Mouse (Mus musculus) monocyte, adult 5-6 weeks (primary cell): ENCODE data around the gene Hist2h2ac. TPM values are rescaled to one million over a fixed set of nuclear protein-coding genes. Genes with fewer than 3 reads are reported as not detected.

Source experiments
- ATAC-seq: fragments of 153-309, 156-312 bp; replicated peaks from 2 replicates; pipeline ENCODE4 v1.8.0; 2017; ENCODE audit warnings: mild to moderate bottlenecking; ENCODE audit not compliant: low TSS enrichment, insufficient number of reproducible peaks, severe bottlenecking, poor library complexity, low FRiP score
- total RNA-seq: library from RNA; stranded (forward); fragments of 200-1000, 200-491, 200-594 nt; gene quantifications from 3 replicates; pipeline ENCODE4 v1.2.3, GENCODE M21; 2017

Gene Hist2h2ac
- total RNA-seq, 1 experiment from 2014 or later: 289 TPM

GRCm38 (mm10) chr3:96170976-96171545, 49.6 kb downstream of the Hist2h2ac start:
- ATAC-seq: no peak

Other genes starting within 250 kb of the Hist2h2ac start
- 73.1 to 144 TPM (median 131 TPM) in 3 replicates for gene Plekho1, start 224.9 kb downstream of the Hist2h2ac start, total RNA-seq
- 18.1 to 75.8 TPM (median 21.4 TPM) in 3 replicates for gene Vps45, start 162.4 kb downstream of the Hist2h2ac start, total RNA-seq
- 12.5 to 26.2 TPM (median 17.1 TPM) in 3 replicates for gene Otud7b, start 116.4 kb downstream of the Hist2h2ac start, total RNA-seq
- gene Mtmr11, start 58.9 kb downstream of the Hist2h2ac start, total RNA-seq: 0.43 to 2.4 TPM in 2 of 3 replicates, not detected in the other
- gene Sf3b4, start 48.5 kb downstream of the Hist2h2ac start, total RNA-seq: 4.0 to 14.2 TPM (median 7.5 TPM) in 3 replicates
- 0.21 to 0.29 TPM in 2 of 3 replicates, not detected in the other for gene Sv2a, start 39.7 kb downstream of the Hist2h2ac start, total RNA-seq
- gene Bola1, start 1.2 kb downstream of the Hist2h2ac start, total RNA-seq: 3.9 to 8.1 TPM (median 6.9 TPM) in 3 replicates
- 11.5 to 28.2 TPM (median 14.2 TPM) in 3 replicates for gene Hist2h2ab, start 1.0 kb downstream of the Hist2h2ac start, total RNA-seq
- 2.5 to 12.5 TPM (median 3.6 TPM) in 3 replicates for gene Hist2h2be, start 239 bp upstream of the Hist2h2ac start, total RNA-seq
- gene Hist2h3c2, start 18.2 kb upstream of the Hist2h2ac start, total RNA-seq: 1.5 to 1.6 TPM in 2 of 3 replicates, not detected in the other
- gene Hist2h2aa2, start 19.4 kb upstream of the Hist2h2ac start, total RNA-seq: 492 to 498 TPM (median 493 TPM) in 3 replicates
- 960 to 1,517 TPM (median 1,455 TPM) in 3 replicates for gene Hist2h2aa1, start 24.6 kb upstream of the Hist2h2ac start, total RNA-seq
- gene Hist2h3c1, start 25.8 kb upstream of the Hist2h2ac start, total RNA-seq: not detected in 3 replicates
- gene Hist2h4, start 42.4 kb upstream of the Hist2h2ac start, total RNA-seq: 9.6 to 40.3 TPM (median 12.9 TPM) in 3 replicates
- 4.4 to 34.9 TPM (median 10.9 TPM) in 3 replicates for gene Hist2h3b, start 47.8 kb upstream of the Hist2h2ac start, total RNA-seq
- 249 to 540 TPM (median 349 TPM) in 3 replicates for gene Hist2h2bb, start 48.9 kb upstream of the Hist2h2ac start, total RNA-seq
- gene Fcgr1, start 73.1 kb upstream of the Hist2h2ac start, total RNA-seq: 11.6 to 16.4 TPM (median 12.6 TPM) in 3 replicates
- not detected in 3 replicates for gene BC107364, start 231.4 kb upstream of the Hist2h2ac start, total RNA-seq